Mouse (Mus musculus): Measurements from ENCODE around the gene Majin. TPM values are rescaled to one million over a fixed set of nuclear protein-coding genes. Genes with fewer than 3 reads are reported as not detected.
A peak's percentile ranks its signal among the peaks of the same experiment; 100 is the strongest.

The Majin gene
- not detected in 2 replicates for polyA plus RNA-seq (2014; fragmentation: Nextera tagmentation; extraction: Ambion mirVana)

DNA sequence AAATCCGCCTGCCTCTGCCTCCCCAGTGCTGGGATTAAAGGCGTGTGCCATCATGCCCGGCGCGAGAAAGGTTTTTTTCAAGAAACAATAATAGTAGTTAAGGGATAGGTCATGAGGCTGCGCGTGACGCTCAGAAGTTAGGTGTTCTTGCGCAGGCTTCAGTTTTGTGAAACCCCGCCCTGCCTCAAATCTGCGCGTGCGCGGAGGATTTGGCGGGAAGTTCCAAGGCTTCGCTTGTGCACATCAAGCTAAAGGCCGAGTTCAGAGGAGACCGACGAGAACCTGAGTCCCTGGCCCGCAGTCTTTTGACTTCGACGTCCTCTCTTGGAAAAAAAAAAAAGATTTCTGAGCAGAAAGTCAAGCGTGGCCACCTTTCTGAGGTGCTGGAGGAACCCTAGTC is at the start of gene Majin:
Gene Majin (plus strand): TSS at position 258 of the 400 bp plus-strand sequence.
- DNase-seq (ENCODE audit: low spot score) (no peak), ATAC-seq (no peak)
- no peak within 1 kb of the TSS for H3K27ac ChIP-seq (ENCODE audit: low read depth, low read length)
- no peaks in the 10 kb centered on the region for H3K36me3 ChIP-seq (ENCODE audit: control insufficient read depth, insufficient read depth, low read length)
- no peaks in the 10 kb centered on the region for H3K9me3 ChIP-seq (replicated peaks; ENCODE audit: control insufficient read depth, low read length)
- H3K9ac ChIP-seq (ENCODE audit: low read length), result no peak within 1 kb of the TSS
- WGBS, result 90% methylated on average over 23 of the region's 23 CpGs
- no peak within 1 kb of the TSS for H3K4me3 ChIP-seq (ENCODE audit: low read depth, low read length)
- no peak within 1 kb of the TSS for H3K4me2 ChIP-seq (ENCODE audit: low read length)
- no peaks in the 10 kb centered on the region for H3K27me3 ChIP-seq (replicated peaks; ENCODE audit: control insufficient read depth, insufficient read depth, low read length)
- H3K4me1 ChIP-seq (ENCODE audit: control insufficient read depth, insufficient read depth, low read length), result no peaks in the 10 kb centered on the region

DNA sequence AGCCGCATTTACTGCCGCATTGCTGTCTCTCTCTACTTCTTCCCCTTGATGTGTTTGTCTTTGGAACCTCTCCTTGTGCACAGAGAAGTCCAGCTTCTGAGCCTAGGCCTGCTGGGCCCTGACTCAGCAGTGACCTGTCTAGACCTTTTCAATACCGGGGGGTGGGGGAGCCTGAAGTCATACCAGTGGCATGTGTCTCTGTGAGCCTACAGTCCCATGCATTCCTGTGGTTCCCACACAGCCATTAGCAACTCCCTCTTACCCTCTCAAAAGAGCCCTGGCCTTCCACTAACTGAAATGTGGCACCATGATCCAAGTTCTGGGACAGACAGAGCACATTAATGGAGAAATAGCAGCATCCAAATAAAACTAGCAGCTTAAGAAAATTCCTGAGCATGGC is 47.8 kb upstream of the Majin start:
- Histone ChIP-seq H3K36me3 (ENCODE audit: control insufficient read depth, insufficient read depth, low read length) (peaks cover 31% of the 10 kb centered on the region), H3K9ac (ENCODE audit: low read length) (no peak overlapping the region), H3K4me2 (ENCODE audit: low read length) (no peak overlapping the region), H3K27me3 (replicated peaks; ENCODE audit: control insufficient read depth, insufficient read depth, low read length) (no peaks in the 10 kb centered on the region), H3K9me3 (replicated peaks; ENCODE audit: control insufficient read depth, low read length) (no peaks in the 10 kb centered on the region), H3K4me3 (ENCODE audit: low read depth, low read length) (no peak overlapping the region), H3K27ac (ENCODE audit: low read depth, low read length) (no peak overlapping the region), H3K4me1 (ENCODE audit: control insufficient read depth, insufficient read depth, low read length) (peaks cover 8% of the 10 kb centered on the region)
- 93% methylated on average over 3 of the region's 3 CpGs for WGBS
- ATAC-seq, result no peak
- no peak for DNase-seq (ENCODE audit: low spot score)

DNA sequence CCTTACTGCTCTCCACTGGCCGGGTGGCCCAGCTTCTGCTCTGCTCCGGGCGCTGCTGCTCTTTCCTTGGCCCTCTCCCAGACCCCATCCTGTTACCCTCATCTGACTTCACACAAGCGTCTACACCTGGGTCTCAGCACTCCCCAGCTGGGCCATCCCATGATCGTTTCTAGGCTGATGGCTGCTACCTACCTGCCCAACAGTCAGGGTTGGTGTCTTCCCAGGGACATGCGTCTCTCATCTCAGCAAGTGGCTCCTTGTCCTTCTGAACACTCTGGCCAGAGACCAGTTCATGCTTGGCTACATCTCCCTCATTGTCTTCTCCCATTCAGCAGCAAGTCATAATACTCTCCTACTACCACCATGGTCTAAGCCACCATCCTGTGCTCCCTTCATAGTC is 44.5 kb upstream of the Majin start:
- H3K27ac ChIP-seq (ENCODE audit: low read depth, low read length), result no peak overlapping the region
- no peaks in the 10 kb centered on the region for H3K27me3 ChIP-seq (replicated peaks; ENCODE audit: control insufficient read depth, insufficient read depth, low read length)
- WGBS, result 91% methylated on average over 6 of the region's 6 CpGs

DNA sequence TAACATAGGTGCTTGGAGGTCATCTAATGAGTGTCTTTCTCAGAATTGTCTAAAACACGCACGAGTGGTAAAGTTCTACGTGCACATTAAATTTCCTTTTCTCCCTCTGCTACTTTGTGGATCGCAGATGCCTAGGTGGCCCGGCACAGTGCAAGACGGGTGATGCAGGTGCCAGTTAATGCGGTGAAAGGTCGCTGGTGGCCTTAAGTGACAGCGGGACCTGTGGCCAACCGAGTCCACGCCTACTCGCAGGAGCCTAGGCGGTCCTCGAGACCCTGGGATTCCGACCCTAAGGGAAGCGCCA is 43.9 kb upstream of the Majin start:
- 5% methylated on average over 16 of the region's 16 CpGs for WGBS
- Histone ChIP-seq H3K9ac (ENCODE audit: low read length) (peak overlapping the region; percentile 80), H3K9me3 (replicated peaks; ENCODE audit: control insufficient read depth, low read length) (no peaks in the 10 kb centered on the region), H3K4me1 (ENCODE audit: control insufficient read depth, insufficient read depth, low read length) (peaks cover 8% of the 10 kb centered on the region), H3K4me2 (ENCODE audit: low read length) (peak overlapping the region; percentile 59), H3K27ac (ENCODE audit: low read depth, low read length) (peak overlapping the region; percentile 94), H3K36me3 (ENCODE audit: control insufficient read depth, insufficient read depth, low read length) (peaks cover 24% of the 10 kb centered on the region), H3K27me3 (replicated peaks; ENCODE audit: control insufficient read depth, insufficient read depth, low read length) (no peaks in the 10 kb centered on the region), H3K4me3 (ENCODE audit: low read depth, low read length) (peak overlapping the region; percentile 48)
- DNase-seq (ENCODE audit: low spot score), result no peak
- no peak for ATAC-seq

More for the DNA sequence above, 44.5 kb upstream of the Majin start:
- H3K4me3 ChIP-seq (ENCODE audit: low read depth, low read length), result peak overlapping the region; percentile 48
- H3K36me3 ChIP-seq (ENCODE audit: control insufficient read depth, insufficient read depth, low read length), result peaks cover 27% of the 10 kb centered on the region
- peak overlapping the region; percentile 80; the same call in 1 of the 2 replicates for H3K9ac ChIP-seq (ENCODE audit: low read length)
- H3K4me2 ChIP-seq (ENCODE audit: low read length), result peak overlapping the region; percentile 59
- DNase-seq (ENCODE audit: low spot score) (no peak), ATAC-seq (no peak)
- peaks cover 8% of the 10 kb centered on the region for H3K4me1 ChIP-seq (ENCODE audit: control insufficient read depth, insufficient read depth, low read length)
- no peaks in the 10 kb centered on the region for H3K9me3 ChIP-seq (replicated peaks; ENCODE audit: control insufficient read depth, low read length)

DNA sequence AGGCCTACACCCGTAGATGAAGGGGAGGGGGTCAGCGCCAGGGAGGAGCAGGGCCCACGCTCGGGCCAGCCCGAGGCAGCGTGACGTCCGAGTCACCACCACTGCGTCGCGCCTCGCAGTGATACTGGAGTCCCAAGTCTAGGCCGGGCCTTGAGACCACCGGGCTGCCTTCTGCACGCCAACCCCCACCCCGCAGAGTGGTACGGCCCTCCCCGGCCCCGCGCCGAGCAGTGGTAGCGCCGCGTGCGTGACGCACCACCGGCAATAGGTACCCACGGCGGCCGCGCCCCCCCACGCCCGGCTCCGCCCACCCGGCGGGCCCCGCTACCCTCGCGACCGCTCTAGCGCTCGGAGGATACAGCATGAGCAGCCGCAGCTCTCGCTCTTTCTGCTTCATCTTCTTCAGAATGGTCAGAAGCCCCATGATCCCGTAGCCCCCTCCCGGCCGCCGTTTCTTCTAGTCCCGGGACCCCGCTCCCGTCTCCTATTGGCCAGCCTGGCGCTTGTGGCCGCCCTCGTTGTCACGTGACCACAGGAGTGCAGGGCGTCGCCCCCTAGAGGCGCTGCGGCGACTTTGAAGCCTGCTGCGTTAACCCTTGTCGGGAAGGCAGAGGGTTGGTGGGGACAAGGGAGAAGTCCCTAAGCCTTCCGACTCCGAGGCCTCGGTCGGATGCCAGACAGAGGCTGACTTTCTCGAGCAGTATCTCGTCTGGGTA is 43.4 kb upstream of the Majin start, which contains the start of gene Batf2:
Gene Batf2 (plus strand): TSS at position 306 of the 716 bp plus-strand sequence.
- Histone ChIP-seq H3K4me3 (ENCODE audit: low read depth, low read length) (peak within 1 kb of the TSS; percentile 48), H3K27ac (ENCODE audit: low read depth, low read length) (peak within 1 kb of the TSS; percentile 94), H3K9me3 (replicated peaks; ENCODE audit: control insufficient read depth, low read length) (no peaks in the 10 kb centered on the region), H3K9ac (ENCODE audit: low read length) (peak within 1 kb of the TSS; percentile 80), H3K4me1 (ENCODE audit: control insufficient read depth, insufficient read depth, low read length) (peaks cover 8% of the 10 kb centered on the region), H3K36me3 (ENCODE audit: control insufficient read depth, insufficient read depth, low read length) (peaks cover 19% of the 10 kb centered on the region), H3K27me3 (replicated peaks; ENCODE audit: control insufficient read depth, insufficient read depth, low read length) (no peaks in the 10 kb centered on the region), H3K4me2 (ENCODE audit: low read length) (peak within 1 kb of the TSS; percentile 59)
- under 1% methylated on average over 68 of the region's 68 CpGs for WGBS
- peak; percentile 98 for DNase-seq (ENCODE audit: low spot score)
- ATAC-seq, result peak; percentile 95

DNA sequence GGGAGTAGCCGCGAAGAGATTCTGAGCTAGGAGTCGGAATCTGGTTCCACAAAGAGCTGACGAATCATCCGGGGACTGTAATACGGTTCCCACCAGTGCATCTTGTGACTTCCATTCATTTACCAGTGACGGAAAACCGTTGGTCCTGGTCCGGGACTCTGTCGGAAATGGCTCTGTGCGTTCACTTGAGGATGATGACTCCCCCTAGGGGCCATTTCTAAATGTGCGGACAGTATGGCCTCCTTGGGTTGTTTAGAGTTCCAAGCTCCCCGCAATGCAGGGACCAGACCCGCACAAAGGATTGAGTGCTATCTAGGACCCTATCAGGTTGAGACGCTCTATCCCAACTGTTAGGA is 42.8 kb upstream of the Majin start, which contains the start of gene Arl2:
Gene Arl2 (minus strand): TSS at position 155 of the 356 bp plus-strand sequence.
- H3K4me2 ChIP-seq (ENCODE audit: low read length), result peak within 1 kb of the TSS; percentile 59
- peak within 1 kb of the TSS; percentile 80 for H3K9ac ChIP-seq (ENCODE audit: low read length)
- peak within 1 kb of the TSS; percentile 94 for H3K27ac ChIP-seq (ENCODE audit: low read depth, low read length)
- H3K9me3 ChIP-seq (replicated peaks; ENCODE audit: control insufficient read depth, low read length), result no peaks in the 10 kb centered on the region
- peak; percentile 96 for DNase-seq (ENCODE audit: low spot score)
- peak within 1 kb of the TSS; percentile 48 for H3K4me3 ChIP-seq (ENCODE audit: low read depth, low read length)
- H3K27me3 ChIP-seq (replicated peaks; ENCODE audit: control insufficient read depth, insufficient read depth, low read length), result no peaks in the 10 kb centered on the region
- peak; percentile 81 for ATAC-seq
- H3K36me3 ChIP-seq (ENCODE audit: control insufficient read depth, insufficient read depth, low read length), result peaks cover 13% of the 10 kb centered on the region
- WGBS, result under 1% methylated on average over 15 of the region's 15 CpGs
- H3K4me1 ChIP-seq (ENCODE audit: control insufficient read depth, insufficient read depth, low read length), result peaks cover 8% of the 10 kb centered on the region

DNA sequence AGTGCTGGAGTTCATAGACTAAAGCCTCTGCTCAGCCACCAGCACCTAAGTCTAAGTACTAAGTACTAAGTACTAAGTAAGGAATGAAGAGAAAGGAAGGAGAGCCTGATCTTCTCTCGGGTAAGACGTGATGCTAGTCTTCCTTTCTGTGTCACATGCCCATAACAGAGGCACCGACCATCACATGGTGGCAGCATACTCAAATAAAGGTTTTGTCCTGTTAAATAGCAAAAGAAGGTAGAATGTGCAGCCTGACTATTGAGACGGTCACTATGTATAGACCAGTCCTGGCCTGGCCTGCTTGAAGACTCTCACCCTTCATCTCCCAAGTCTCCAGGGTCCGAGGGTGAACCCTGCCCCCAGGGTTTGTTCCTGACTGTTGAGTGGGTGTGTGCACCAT is 39.3 kb upstream of the Majin start:
- DNase-seq (ENCODE audit: low spot score) (no peak), ATAC-seq (no peak)
- 87% methylated on average over 5 of the region's 5 CpGs for WGBS

DNA sequence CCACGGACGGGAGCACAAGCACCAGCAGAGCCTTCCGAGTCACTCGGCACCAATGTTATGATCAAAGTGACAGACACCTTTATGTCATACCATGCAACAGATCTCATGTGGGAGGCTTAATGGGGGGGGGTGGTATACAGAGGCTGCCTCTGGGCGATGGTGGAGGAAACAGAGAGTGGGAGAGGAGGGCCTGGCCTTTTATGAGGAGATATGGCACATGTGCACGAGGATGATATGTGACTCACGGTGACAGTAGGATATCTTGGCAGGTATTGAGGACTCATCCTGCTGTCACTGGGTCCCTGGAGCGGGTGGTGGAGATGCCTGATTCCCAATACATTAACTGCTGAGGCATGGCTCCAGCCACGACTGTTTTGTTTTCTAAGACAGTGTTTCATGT is 29.0 kb upstream of the Majin start:
- H3K27ac ChIP-seq (ENCODE audit: low read depth, low read length), result no peak overlapping the region
- H3K36me3 ChIP-seq (ENCODE audit: control insufficient read depth, insufficient read depth, low read length), result no peaks in the 10 kb centered on the region
- no peak overlapping the region for H3K4me2 ChIP-seq (ENCODE audit: low read length)
- H3K27me3 ChIP-seq (replicated peaks; ENCODE audit: control insufficient read depth, insufficient read depth, low read length), result no peaks in the 10 kb centered on the region
- ATAC-seq (no peak), DNase-seq (ENCODE audit: low spot score) (no peak)
- H3K9me3 ChIP-seq (replicated peaks; ENCODE audit: control insufficient read depth, low read length), result no peaks in the 10 kb centered on the region
- no peak overlapping the region for H3K4me3 ChIP-seq (ENCODE audit: low read depth, low read length)
- H3K4me1 ChIP-seq (ENCODE audit: control insufficient read depth, insufficient read depth, low read length), result no peaks in the 10 kb centered on the region
- H3K9ac ChIP-seq (ENCODE audit: low read length), result no peak overlapping the region
- WGBS, result 89% methylated on average over 9 of the region's 9 CpGs

More for the DNA sequence above, 39.3 kb upstream of the Majin start:
- H3K9me3 ChIP-seq (replicated peaks; ENCODE audit: control insufficient read depth, low read length), result no peaks in the 10 kb centered on the region
- no peak overlapping the region for H3K9ac ChIP-seq (ENCODE audit: low read length)
- H3K27me3 ChIP-seq (replicated peaks; ENCODE audit: control insufficient read depth, insufficient read depth, low read length), result no peaks in the 10 kb centered on the region
- no peak overlapping the region for H3K4me2 ChIP-seq (ENCODE audit: low read length)
- no peak overlapping the region for H3K4me3 ChIP-seq (ENCODE audit: low read depth, low read length)
- peaks cover 4% of the 10 kb centered on the region; the same call in 1 of the 2 replicates for H3K4me1 ChIP-seq (ENCODE audit: control insufficient read depth, insufficient read depth, low read length)
- no peak overlapping the region for H3K27ac ChIP-seq (ENCODE audit: low read depth, low read length)
- no peaks in the 10 kb centered on the region for H3K36me3 ChIP-seq (ENCODE audit: control insufficient read depth, insufficient read depth, low read length)

DNA sequence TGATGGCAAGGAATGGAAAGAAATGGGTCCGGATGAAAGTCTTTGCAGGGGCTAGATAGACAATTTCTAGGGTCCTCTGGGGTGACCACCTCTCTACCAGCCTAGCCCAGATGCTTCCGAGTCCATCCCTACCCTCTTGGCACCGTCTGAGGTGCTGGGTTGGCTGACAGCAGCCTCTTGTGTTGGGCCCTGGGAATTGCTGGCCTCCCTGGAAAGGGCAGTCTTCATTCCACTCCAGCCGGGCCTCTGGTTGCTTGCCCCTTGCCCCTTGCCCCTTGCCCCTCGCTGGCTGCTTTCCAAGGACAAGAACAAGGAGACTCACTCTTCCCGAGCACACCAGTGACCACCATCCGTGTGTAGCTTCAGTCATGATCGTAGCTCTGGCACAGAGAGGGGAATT is 27.8 kb upstream of the Majin start:
- no peak overlapping the region for H3K9ac ChIP-seq (ENCODE audit: low read length)
- H3K4me1 ChIP-seq (ENCODE audit: control insufficient read depth, insufficient read depth, low read length), result no peaks in the 10 kb centered on the region
- H3K27me3 ChIP-seq (replicated peaks; ENCODE audit: control insufficient read depth, insufficient read depth, low read length), result no peaks in the 10 kb centered on the region
- ATAC-seq, result no peak
- H3K27ac ChIP-seq (ENCODE audit: low read depth, low read length), result no peak overlapping the region
- H3K4me3 ChIP-seq (ENCODE audit: low read depth, low read length), result no peak overlapping the region
- H3K4me2 ChIP-seq (ENCODE audit: low read length), result no peak overlapping the region
- 71% methylated on average over 8 of the region's 8 CpGs for WGBS
- no peak for DNase-seq (ENCODE audit: low spot score)
- H3K9me3 ChIP-seq (replicated peaks; ENCODE audit: control insufficient read depth, low read length), result no peaks in the 10 kb centered on the region
- no peaks in the 10 kb centered on the region for H3K36me3 ChIP-seq (ENCODE audit: control insufficient read depth, insufficient read depth, low read length)
